Comparison of ENCODE assay signal across 8 mouse cellular contexts in the genomic region with DNA sequence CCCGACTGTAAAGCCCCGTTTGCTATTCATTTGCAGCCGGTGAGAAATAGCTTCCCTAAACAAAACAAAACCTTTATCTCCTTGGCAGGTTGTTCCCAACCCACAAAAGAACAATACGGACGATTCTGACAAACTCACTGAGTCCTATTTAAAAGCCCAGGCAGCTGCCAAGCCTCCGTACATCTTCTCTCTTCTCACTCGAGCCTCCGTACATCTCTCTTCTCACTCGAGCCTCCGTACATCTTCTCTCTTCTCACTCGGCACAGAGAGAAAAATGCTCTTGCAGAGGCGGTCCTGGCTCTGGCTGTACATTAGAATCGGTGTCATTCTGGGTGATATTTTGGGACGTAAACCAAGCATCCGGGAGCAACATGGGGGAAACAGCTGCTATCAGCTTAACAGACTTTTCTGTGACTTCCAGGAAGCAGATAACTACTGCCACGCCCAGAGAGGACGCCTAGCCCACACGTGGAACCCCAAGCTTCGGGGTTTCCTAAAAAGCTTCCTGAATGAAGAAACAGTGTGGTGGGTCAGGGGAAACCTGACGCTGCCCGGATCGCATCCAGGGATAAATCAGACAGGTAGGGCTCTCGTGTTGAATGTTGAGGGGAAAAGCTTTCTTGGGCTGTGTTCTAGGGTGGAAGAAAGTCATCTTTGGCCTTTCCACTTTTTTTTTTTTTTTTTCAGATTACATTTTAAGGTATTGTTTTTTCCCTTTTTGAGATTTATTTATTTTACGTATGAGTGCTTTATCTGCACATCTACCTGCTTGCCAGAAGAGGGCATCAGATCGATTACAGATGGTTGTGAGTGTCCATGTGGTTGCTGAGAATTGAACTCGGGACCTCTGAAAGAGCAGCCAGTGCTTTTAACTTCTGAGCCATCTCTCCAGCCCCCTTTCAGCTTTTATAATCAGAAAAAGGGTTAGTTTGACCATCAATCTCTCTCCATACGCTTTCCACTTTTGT. TPM values are rescaled to one million over a fixed set of nuclear protein-coding genes. Genes with fewer than 3 reads are reported as not detected.
DNase-seq lines count a peak whose midpoint lies in the region; ATAC-seq and TF ChIP-seq lines count a peak whose summit lies in the region.

TSS of gene Pkd1l3 (plus strand) at position 275 of the 968 bp plus-strand sequence.

- in situ Hi-C loops in Patski (cut with MboI; ENCODE audit: low pct_unique_long_range_greater_than_20kb), result no loop called here

- no peaks in the 10 kb centered on the region for H3K4me1 ChIP-seq in limb, embryonic 13.5 days
- no peaks in the 10 kb centered on the region for H3K4me1 ChIP-seq in limb, embryonic 10.5 days
- peaks cover 26% of the 10 kb centered on the region for H3K4me1 ChIP-seq in erythroblast, embryonic 14.5 days (ENCODE audit: control insufficient read depth)
- H3K4me1 ChIP-seq in forebrain, embryonic 12.5 days, result no peaks in the 10 kb centered on the region

- WGBS in limb, embryonic 13.5 days, result 61% methylated on average over 27 of the region's 27 CpGs
- 68% methylated on average over 27 of the region's 27 CpGs for WGBS in limb, embryonic 10.5 days
- WGBS in forebrain, embryonic 12.5 days, result 66% methylated on average over 27 of the region's 27 CpGs

- POLR2A ChIA-PET in Patski (lab: Charles Lee), result interaction anchor here (0.7 kb wide), 1 partner anchor 27 kb away, joined by 4 read pairs; no protein-coding TSS in a partner anchor

- no peaks in the 10 kb centered on the region for H3K27me3 ChIP-seq in limb, embryonic 13.5 days
- H3K27me3 ChIP-seq in limb, embryonic 10.5 days (ENCODE audit: low read depth, poor library complexity, severe bottlenecking), result no peaks in the 10 kb centered on the region
- H3K27me3 ChIP-seq in Patski (peaks cover 4% of the 10 kb centered on the region), myocyte (ENCODE audit: control insufficient read depth, insufficient read depth, insufficient read length) (peaks cover 4% of the 10 kb centered on the region)
- H3K27me3 ChIP-seq in erythroblast, embryonic 14.5 days (ENCODE audit: control insufficient read depth), result no peaks in the 10 kb centered on the region
- peaks cover 4% of the 10 kb centered on the region; the same call in 1 of the 2 replicates for H3K27me3 ChIP-seq in forebrain, embryonic 12.5 days

- TF ChIP-seq CTCF in Patski (IDR thresholded peaks at IDR 0.05), result peak; percentile 55

- H3K79me2 ChIP-seq in myocyte (ENCODE audit: control insufficient read depth, insufficient read depth), result no peaks in the 10 kb centered on the region

- ATAC-seq in limb, embryonic 13.5 days (ENCODE audit: low FRiP score, low read depth), result no peak
- no peak for ATAC-seq in Patski
- ATAC-seq in forebrain, embryonic 12.5 days (ENCODE audit: low FRiP score), result no peak

- CTCF ChIA-PET in Patski (lab: Charles Lee), result no interaction called here

- no peak for TF ChIP-seq POLR2A in myocyte (IDR thresholded peaks at IDR 0.05; ENCODE audit: insufficient read length, low read depth)

- DNase-seq in limb, embryonic 10.5 days (ENCODE audit: low spot score), result no peak
- DNase-seq in Patski (ENCODE audit: low read depth, low spot score), result no peak
- DNase-seq in spleen, postnatal 36 days (ENCODE audit: low spot score in 2 of 2), result no peak
- DNase-seq in MN1 (ENCODE audit: low spot score), result no peak

- no peaks in the 10 kb centered on the region for H3K9me3 ChIP-seq in limb, embryonic 13.5 days
- H3K9me3 ChIP-seq in limb, embryonic 10.5 days (replicated peaks), result no peaks in the 10 kb centered on the region
- H3K9me3 ChIP-seq in erythroblast, embryonic 14.5 days (ENCODE audit: control insufficient read depth, low read length), result peaks cover 2% of the 10 kb centered on the region; the same call in 1 of the 2 replicates
- H3K9me3 ChIP-seq in forebrain, embryonic 12.5 days, result no peaks in the 10 kb centered on the region

- 0 out of 2 replicates have a peak within 1 kb of the TSS, but pooled peaks have one; percentile 17 for H3K4me2 ChIP-seq in limb, embryonic 13.5 days (replicated peaks)
- peak within 1 kb of the TSS; percentile 38 for H3K4me2 ChIP-seq in myocyte (ENCODE audit: low read depth)
- H3K4me2 ChIP-seq in forebrain, embryonic 12.5 days, result no peak within 1 kb of the TSS

- H3K4me3 ChIP-seq in limb, embryonic 13.5 days, result no peak within 1 kb of the TSS
- H3K4me3 ChIP-seq in limb, embryonic 10.5 days, result no peak within 1 kb of the TSS
- H3K4me3 ChIP-seq in erythroblast, embryonic 14.5 days (replicated peaks), result peak within 1 kb of the TSS; percentile 59
- no peak within 1 kb of the TSS for H3K4me3 ChIP-seq in myocyte
- no peak within 1 kb of the TSS for H3K4me3 ChIP-seq in forebrain, embryonic 12.5 days (replicated peaks)

- no peak within 1 kb of the TSS for H3K9ac ChIP-seq in limb, embryonic 13.5 days
- H3K9ac ChIP-seq in forebrain, embryonic 12.5 days, result no peak within 1 kb of the TSS

- H3K36me3 ChIP-seq in limb, embryonic 13.5 days, result no peaks in the 10 kb centered on the region
- no peaks in the 10 kb centered on the region for H3K36me3 ChIP-seq in limb, embryonic 10.5 days
- no peaks in the 10 kb centered on the region for H3K36me3 ChIP-seq in erythroblast, embryonic 14.5 days (ENCODE audit: control insufficient read depth)
- H3K36me3 ChIP-seq in myocyte (ENCODE audit: control insufficient read depth, insufficient read depth), result no peaks in the 10 kb centered on the region
- H3K36me3 ChIP-seq in forebrain, embryonic 12.5 days (replicated peaks), result no peaks in the 10 kb centered on the region

- no peak within 1 kb of the TSS for H3K27ac ChIP-seq in limb, embryonic 13.5 days
- no peak within 1 kb of the TSS for H3K27ac ChIP-seq in limb, embryonic 10.5 days
- no peak within 1 kb of the TSS for H3K27ac ChIP-seq in forebrain, embryonic 12.5 days

- no peak within 1 kb of the TSS for H3ac ChIP-seq in myocyte (ENCODE audit: control insufficient read depth, insufficient read length)

TF ChIP-seq in myocyte, 11 proteins besides CTCF, POLR2A, EP300 and RAD21:
- TF ChIP-seq REST (IDR thresholded peaks at IDR 0.05; ENCODE audit: insufficient read depth, insufficient read length) (no peak), E2F4 (IDR thresholded peaks at IDR 0.05; ENCODE audit: insufficient read depth) (no peak), TCF12 (IDR thresholded peaks at IDR 0.05; ENCODE audit: insufficient read depth, poor library complexity, severe bottlenecking) (no peak), MAX (IDR thresholded peaks at IDR 0.05; ENCODE audit: low read depth) (no peak), MYOG (IDR thresholded peaks at IDR 0.05; ENCODE audit: control insufficient read depth in 1 of 3, insufficient read depth in 1 of 3, insufficient read length in 2 of 3, low read depth in 2 of 3) (no peak), CEBPB (IDR thresholded peaks at IDR 0.05; ENCODE audit: insufficient read depth, poor library complexity, severe bottlenecking) (no peak), MYOD1 (IDR thresholded peaks at IDR 0.05; ENCODE audit: control insufficient read depth in 1 of 3, insufficient read length in 2 of 3, low read depth in 2 of 3) (no peak), TCF3 (IDR thresholded peaks at IDR 0.05; ENCODE audit: insufficient read length, low read depth) (no peak), SRF (IDR thresholded peaks at IDR 0.05; ENCODE audit: control insufficient read depth, insufficient read length, low read depth) (no peak), POLR2AphosphoS2 (IDR thresholded peaks at IDR 0.05; ENCODE audit: insufficient read length, low read depth) (no peak), USF1 (IDR thresholded peaks at IDR 0.05; ENCODE audit: low read depth) (no peak)

RNA-seq across cellular contexts. Expression of gene Pkd1l3, which starts in this region (rescaled TPM):
- polyA plus RNA-seq in limb, embryonic 13.5 days (2015; fragmentation: Nextera tagmentation; extraction: Ambion mirVana), result 0.10 and 0.13 TPM in 2 replicates
- polyA plus RNA-seq in limb, embryonic 10.5 days (2016; fragmentation: Nextera tagmentation; extraction: Ambion mirVana), result 0.21 and 0.43 TPM in 2 replicates
- 0.45 TPM for polyA plus RNA-seq in Patski (2021)
- polyA plus RNA-seq in erythroblast, embryonic 14.5 days (2012), result 0.01 TPM in 2 replicates
- polyA plus RNA-seq in myocyte (2012; fragmentation: generic; extraction: Trizol), result 0.14 TPM
- 0.05 and 0.22 TPM in 2 replicates for polyA plus RNA-seq in forebrain, embryonic 12.5 days (2016; fragmentation: Nextera tagmentation; extraction: Ambion mirVana)
